Mouse (Mus musculus): Measurements from ENCODE around the gene Gna14.

DNA sequence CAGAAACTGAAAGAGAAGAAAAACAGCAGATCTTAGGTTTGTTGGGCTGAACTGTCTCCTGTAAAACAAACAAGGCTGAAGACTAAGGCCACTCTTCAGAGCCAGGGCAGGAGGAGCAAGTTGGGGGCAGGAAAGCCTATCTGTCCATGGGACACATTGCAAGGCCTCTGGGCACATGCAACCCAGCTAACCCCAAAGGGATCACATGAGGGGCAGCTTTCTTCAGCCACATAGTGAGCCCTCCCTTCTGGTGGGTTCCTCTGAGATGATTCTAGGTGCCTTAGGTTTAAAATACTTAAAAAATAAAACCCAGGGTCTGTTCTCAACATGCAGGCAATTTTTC is 158.4 kb downstream of the Gna14 start:
- TF ChIP-seq CTCF (IDR thresholded peaks at IDR 0.05; ENCODE audit: low read depth, low read length) (no peak), GATA1 (IDR thresholded peaks at IDR 0.05; ENCODE audit: borderline replicate concordance, low read length) (no peak)

Data from G1E (cell line).